Mouse (Mus musculus) CD8-positive naive resting alpha-beta T cell, adult 2 months (primary cell): ENCODE data around the gene Cbr2.
A peak's percentile ranks its signal among the peaks of the same experiment; 100 is the strongest.
"Not testable (repeated sequence)": the region's sequence is repeated elsewhere in the genome, so short reads cannot be mapped to it uniquely, and the experiment has no call there.

Source experiments
- DNase-seq, 2 experiments: peaks; one replicate each; pipeline ENCODE4 v3.0.0; 2022; ENCODE audit warnings: low read depth in 2 of 2, low spot score in 2 of 2

The Cbr2 gene

GRCm38 (mm10) chr11:120733521-120733920 is 1.6 kb upstream of the Cbr2 start:
- DNase-seq, result no peak

- no peak for DNase-seq
These were observed 519 bp downstream of the Cbr2 start for GRCm38 (mm10) chr11:120731395-120731794.

GRCm38 (mm10) chr11:120730331-120730870 is 1.5 kb downstream of the Cbr2 start:
- no peak for DNase-seq

DNA sequence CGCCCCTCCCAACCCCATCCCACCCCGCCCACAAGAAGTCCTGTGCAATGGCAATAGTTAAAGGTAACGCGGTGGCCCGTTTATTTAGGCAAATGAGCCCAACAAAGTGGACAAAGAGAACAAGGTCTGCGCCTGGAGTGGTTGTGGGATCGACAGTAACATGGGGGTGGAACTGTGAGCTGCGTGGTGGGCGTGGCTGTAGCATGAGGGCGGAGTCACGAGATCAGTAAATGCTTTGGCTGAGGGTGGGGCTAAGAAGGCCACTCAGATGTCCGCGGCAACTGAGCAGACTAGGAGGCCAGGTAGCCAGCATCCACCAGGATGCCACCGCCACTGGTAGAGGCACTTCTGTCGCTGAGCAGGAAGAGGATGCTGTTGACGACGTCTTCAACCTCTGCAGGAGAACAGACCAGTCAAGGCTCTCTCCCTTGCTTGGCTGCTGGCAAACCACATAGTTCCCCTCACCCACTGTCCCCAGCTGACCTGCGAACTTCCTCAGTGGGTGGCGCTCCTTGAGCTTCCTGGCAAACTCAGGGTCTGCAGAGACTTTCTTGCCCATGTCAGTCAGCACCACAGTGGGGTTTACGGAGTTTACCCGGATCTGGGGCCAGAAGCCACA is 2.4 kb downstream of the Cbr2 start:
- not testable (repeated sequence) for DNase-seq

- no peak for DNase-seq
These were observed 3.2 kb downstream of the Cbr2 start for GRCm38 (mm10) chr11:120728530-120729240.

GRCm38 (mm10) chr11:120727564-120727963 is 4.3 kb downstream of the Cbr2 start:
- DNase-seq, result no peak

DNA sequence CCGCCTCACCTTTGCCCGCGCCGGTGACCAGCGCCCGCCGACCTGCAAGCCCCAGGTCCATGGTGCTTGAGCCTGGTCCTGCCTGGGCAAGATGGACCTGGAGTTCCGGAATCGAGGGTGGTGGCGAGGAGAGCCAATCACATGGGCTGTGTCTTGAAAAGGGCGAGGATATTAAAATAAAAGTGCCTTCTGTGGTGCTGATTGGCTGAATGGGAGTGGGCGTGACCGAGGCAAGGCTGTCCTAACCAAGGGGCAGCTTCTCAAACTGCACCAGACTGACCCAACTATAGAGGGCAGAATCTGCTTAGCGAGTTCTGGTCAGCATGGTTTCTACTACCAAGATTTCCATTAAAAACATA is 4.8 kb downstream of the Cbr2 start, which contains the start of gene Dcxr:
Gene Dcxr, minus strand, starts transcription at position 113 of the 359 bp plus-strand sequence.
- DNase-seq, result no peak

DNA sequence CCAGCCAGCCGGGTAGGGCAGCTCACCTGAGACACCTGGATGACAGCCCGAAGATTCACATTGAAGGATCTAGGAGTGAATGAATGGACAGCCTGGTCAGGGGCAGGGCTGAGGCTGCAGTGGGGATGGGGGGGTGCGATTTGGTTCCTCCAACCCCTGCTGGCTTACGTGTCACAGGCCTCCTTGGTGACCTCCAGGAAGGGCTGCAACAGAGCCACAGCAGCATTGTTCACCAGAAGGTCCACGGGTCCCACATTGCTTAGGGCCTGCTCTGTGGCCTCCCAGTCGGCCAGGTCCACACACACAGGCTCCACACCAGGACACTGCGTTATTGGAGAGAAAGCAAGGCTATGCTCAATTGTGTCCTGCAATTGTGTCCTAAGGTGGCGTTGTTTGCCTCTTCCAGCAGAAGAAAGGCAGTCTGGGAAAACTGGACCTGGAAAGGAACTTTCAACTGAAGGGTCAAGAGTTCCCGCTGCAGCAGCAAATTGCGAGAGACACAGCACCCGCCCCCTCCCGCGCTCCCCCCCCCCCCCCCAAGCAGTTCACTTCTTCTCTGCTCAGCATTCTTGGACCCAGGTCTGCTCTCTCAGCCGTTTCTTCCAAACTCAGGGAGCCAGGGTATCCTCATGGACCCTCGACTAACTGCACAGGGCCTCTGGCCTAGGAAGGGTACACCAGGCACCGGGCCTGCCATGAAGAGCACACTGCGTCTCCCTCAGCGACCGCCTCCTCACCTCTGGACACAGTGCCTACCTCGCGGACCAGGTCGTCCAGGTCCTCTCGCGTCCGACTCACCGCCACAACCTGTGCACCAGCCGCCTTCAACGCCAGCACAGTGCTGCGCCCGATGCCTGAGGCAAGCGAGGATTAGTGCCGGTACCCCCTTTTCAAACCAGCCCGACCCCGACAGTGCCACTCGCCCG is 5.4 kb downstream of the Cbr2 start:
- DNase-seq, result no peak

GRCm38 (mm10) chr11:120723509-120723908 is 8.4 kb downstream of the Cbr2 start:
- DNase-seq, result no peak

DNA sequence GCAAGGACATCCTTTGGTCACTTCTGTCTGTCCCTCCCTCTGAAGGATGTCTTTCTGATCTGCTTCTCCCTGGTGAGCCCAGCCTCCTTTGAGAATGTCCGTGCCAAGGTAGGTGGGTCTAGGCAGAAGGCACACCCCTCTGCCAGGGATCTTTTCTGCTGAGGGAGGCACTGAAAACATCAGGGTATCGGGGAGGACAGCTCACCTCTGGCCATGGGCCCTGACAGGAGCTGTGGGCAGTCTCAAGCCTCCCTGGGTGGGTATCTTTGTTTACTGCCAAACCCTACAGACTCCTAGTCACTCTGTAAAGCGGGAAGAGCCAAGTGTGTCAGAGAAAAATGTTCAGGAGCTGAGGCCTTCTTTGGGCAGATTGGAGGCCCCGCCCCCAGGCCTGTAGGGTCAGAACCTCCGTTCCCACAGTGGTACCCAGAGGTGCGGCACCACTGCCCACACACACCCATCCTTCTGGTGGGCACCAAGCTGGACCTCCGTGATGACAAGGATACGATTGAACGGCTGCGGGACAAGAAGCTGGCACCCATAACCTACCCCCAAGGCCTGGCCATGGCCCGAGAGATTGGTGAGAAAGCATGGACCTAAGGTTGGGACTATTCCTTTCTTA is 9.0 kb downstream of the Cbr2 start:
- DNase-seq, result no peak

GRCm38 (mm10) chr11:120722067-120722630 is 9.8 kb downstream of the Cbr2 start:
- no peak for DNase-seq

DNA sequence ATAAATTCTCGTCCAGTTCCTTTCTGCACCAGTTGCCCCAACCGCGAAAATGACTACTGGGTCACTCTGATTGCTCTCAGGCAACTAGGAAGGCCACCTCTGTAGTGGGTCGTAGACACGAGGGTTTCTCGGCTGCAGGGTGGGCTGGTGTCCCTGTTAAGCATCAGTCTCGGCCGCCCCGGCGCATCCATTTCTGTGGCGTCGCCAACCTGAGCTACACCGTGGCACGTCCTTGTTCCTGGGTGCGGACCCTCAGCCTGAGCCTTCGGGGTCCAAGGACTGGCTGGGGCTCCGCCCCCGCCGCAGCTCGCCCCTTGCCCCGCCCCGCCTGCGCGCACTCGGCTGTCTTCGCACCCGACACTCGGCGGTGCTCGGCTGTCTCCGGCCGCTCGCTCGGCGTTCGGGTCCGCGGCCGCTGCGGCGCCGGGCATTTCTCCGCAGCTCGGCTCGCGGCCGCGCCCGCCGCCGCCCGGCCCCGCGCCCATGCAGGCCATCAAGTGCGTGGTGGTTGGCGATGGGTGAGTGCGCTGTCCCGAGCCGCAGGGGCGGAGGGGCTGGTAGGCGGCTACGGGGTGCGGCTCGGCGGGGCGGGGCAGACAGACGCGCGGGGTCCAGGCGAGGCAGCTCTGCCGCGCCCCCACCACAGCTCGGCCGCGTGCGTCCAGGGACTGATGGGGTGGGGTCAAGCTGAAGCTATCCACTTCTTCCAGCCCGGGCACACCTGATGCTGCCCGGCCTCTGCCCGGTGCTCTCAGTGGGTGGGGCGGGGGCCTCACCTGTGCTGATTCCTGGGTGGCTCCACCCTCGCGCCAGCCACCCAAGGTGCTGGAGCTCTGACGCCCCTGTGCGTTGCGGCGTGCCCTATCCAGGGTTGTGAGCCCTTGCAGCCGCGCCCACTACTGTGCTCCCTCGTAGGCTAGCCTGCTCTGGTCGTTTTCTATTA is 10.5 kb downstream of the Cbr2 start, which contains the start of gene Rac3:
Gene Rac3, plus strand, starts transcription at position 347 of the 943 bp plus-strand sequence.
- DNase-seq, result peak in 1 of 2 experiments; percentile 23

- DNase-seq, result peak; percentile 89 to 95
These were observed 11.5 kb downstream of the Cbr2 start for GRCm38 (mm10) chr11:120720450-120720849.

DNA sequence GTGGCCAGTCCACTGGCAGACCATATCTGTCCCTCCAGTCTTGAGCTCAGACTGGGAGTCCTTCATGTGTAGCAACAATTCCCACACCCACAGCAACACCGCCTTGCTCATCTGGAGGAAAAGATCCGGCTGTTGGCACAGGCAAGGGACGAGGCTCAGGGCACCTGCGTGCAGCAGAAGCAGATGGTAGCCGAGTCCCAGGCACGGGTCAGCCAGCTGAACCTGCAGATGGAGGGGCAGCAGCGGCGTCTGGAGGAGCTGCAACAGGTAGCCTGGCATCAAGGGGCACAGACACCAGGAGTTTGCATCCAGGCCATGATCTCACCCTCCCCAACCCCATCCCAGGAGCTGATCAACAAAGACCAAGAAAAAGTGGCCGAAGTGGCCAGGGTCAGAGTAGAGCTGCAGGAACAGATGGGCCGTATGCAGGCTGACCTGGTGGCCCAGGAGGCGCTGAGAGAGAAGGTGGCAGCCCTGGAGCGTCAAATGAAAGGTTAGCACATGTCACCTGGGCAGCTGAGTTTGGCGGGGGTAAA is 12.0 kb downstream of the Cbr2 start:
- no peak for DNase-seq

- no peak for DNase-seq
These were observed 12.7 kb downstream of the Cbr2 start for GRCm38 (mm10) chr11:120719242-120719641.

GRCm38 (mm10) chr11:120715131-120715530 is 16.8 kb downstream of the Cbr2 start:
- no peak for DNase-seq

DNA sequence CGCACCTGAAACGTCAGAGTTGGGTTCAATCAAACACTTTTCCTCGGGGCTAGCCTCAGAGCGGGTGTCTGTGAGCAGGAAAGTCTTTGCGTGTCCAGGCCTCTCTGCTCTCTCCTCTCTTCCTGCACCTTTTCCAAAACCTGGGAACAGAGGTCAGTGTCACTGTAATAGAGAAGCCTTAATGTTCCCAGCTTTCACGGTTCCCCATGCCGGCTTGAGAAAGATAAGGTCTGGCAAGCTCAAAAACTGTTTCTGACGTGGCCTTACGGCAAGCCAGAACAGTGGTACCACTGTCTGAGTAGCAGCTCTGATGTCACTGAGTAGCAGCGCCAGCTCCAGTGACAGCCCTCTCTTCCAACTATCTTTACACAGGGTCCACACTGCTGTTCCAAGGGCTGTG is 17.4 kb downstream of the Cbr2 start:
- DNase-seq, result no peak

GRCm38 (mm10) chr11:120713580-120714518 is 18.1 kb downstream of the Cbr2 start, which contains the start of the genes Cenpx and Lrrc45:
Gene Cenpx (minus strand): TSS chr11:120713738.
Gene Lrrc45 (plus strand): TSS chr11:120713925.
- peak; percentile 93 to 94 for DNase-seq
